Mouse (Mus musculus) stomach, postnatal 0 days (tissue): ENCODE measurements around the gene Mamld1.

ENCODE experiments used
- CTCF ChIP-seq: IDR thresholded peaks from 2 replicates; pipeline ENCODE4 v1.5.1; 2016; ENCODE audit warnings: antibody characterized with exemption, low read depth, mild to moderate bottlenecking, moderate library complexity
- EP300 ChIP-seq: optimal IDR thresholded peaks from 2 replicates; pipeline ENCODE3; 2016; ENCODE audit warnings: antibody characterized with exemption

GRCm38 (mm10) chrX:71056968-71057367 lies 6.9 kb downstream of the Mamld1 start:
- TF ChIP-seq CTCF (no peak), EP300 (no peak)
